Comparison of ENCODE assay signal across 8 mouse cellular contexts in genomic region chr9:110117779-110118139, GRCm38 (mm10). TPM values are rescaled to one million over a fixed set of nuclear protein-coding genes. Genes with fewer than 3 reads are reported as not detected.
A peak's percentile ranks its signal among the peaks of the same experiment; 100 is the strongest.
DNase-seq lines count a peak whose midpoint lies in the region; ATAC-seq and TF ChIP-seq lines count a peak whose summit lies in the region.

Dhx30 (minus strand) TSS chr9:110117830.

- peak within 1 kb of the TSS; percentile 75 for H3K4me3 ChIP-seq in lung, embryonic 14.5 days (ENCODE audit: low read depth, low read length)
- peak within 1 kb of the TSS; percentile 67 for H3K4me3 ChIP-seq in embryonic facial prominence, embryonic 11.5 days (ENCODE audit: low read depth, low read length)
- H3K4me3 ChIP-seq in heart, embryonic 13.5 days = peak within 1 kb of the TSS; percentile 93
- H3K4me3 ChIP-seq in midbrain, postnatal 0 days (ENCODE audit: low read depth, low read length) = peak within 1 kb of the TSS; percentile 95

- ATAC-seq in lung, embryonic 14.5 days (ENCODE audit: insufficient read depth) = peak; percentile 5; the same call in 1 of the 2 replicates
- peak; percentile 31 for ATAC-seq in embryonic facial prominence, embryonic 11.5 days (replicated peaks; ENCODE audit: insufficient number of reproducible peaks, low FRiP score, low TSS enrichment, low read depth)
- no peak for ATAC-seq in heart, embryonic 13.5 days (ENCODE audit: extremely low read depth, insufficient number of reproducible peaks, low FRiP score, low TSS enrichment)
- peak; percentile 44 for ATAC-seq in midbrain, postnatal 0 days (ENCODE audit: low FRiP score)

- peaks cover 16% of the 10 kb centered on the region for H3K36me3 ChIP-seq in lung, embryonic 14.5 days (ENCODE audit: insufficient read depth)
- no peaks in the 10 kb centered on the region for H3K36me3 ChIP-seq in embryonic facial prominence, embryonic 11.5 days (replicated peaks; ENCODE audit: control insufficient read depth, insufficient read depth, low read depth, low read length)
- H3K36me3 ChIP-seq in heart, embryonic 13.5 days = peaks cover 24% of the 10 kb centered on the region
- H3K36me3 ChIP-seq in midbrain, postnatal 0 days (ENCODE audit: insufficient read depth, low read length) = peaks cover 8% of the 10 kb centered on the region

- DNase-seq in lung, embryonic 14.5 days = no peak
- DNase-seq in lung, adult 18-20 months = no peak
- peak; percentile 44 for DNase-seq in embryonic facial prominence, embryonic 11.5 days (ENCODE audit: low spot score)
- no peak for DNase-seq in left cerebral cortex, adult 8-10 months (ENCODE audit: low spot score in 2 of 2)
- peak; percentile 24 for DNase-seq in midbrain, postnatal 0 days (ENCODE audit: low spot score)
- no peak for DNase-seq in yolk sac, embryonic 10.5 days (ENCODE audit: low spot score)
- no peak for DNase-seq in frontal cortex, postnatal 14 days (ENCODE audit: low spot score in 2 of 2)

- peak within 1 kb of the TSS; percentile 88 for H3K9ac ChIP-seq in lung, embryonic 14.5 days
- peak within 1 kb of the TSS; percentile 91 for H3K9ac ChIP-seq in embryonic facial prominence, embryonic 11.5 days (replicated peaks; ENCODE audit: low read length)
- peak within 1 kb of the TSS; percentile 95 for H3K9ac ChIP-seq in heart, embryonic 13.5 days
- peak within 1 kb of the TSS; percentile 99 for H3K9ac ChIP-seq in midbrain, postnatal 0 days (replicated peaks; ENCODE audit: low read length, poor library complexity, severe bottlenecking)

- no peak for TF ChIP-seq CTCF in lung, embryonic 14.5 days (IDR thresholded peaks at IDR 0.05; ENCODE audit: low read depth)
- TF ChIP-seq CTCF in midbrain, postnatal 0 days (IDR thresholded peaks at IDR 0.05) = no peak

- no peaks in the 10 kb centered on the region for H3K4me1 ChIP-seq in lung, embryonic 14.5 days (ENCODE audit: insufficient read depth)
- H3K4me1 ChIP-seq in embryonic facial prominence, embryonic 11.5 days (ENCODE audit: control insufficient read depth, insufficient read depth, low read length) = peaks cover 3% of the 10 kb centered on the region; the same call in 1 of the 2 replicates
- peaks cover 20% of the 10 kb centered on the region for H3K4me1 ChIP-seq in heart, embryonic 13.5 days
- H3K4me1 ChIP-seq in midbrain, postnatal 0 days (ENCODE audit: insufficient read depth, low read length) = peaks cover 6% of the 10 kb centered on the region

- no peaks in the 10 kb centered on the region for H3K9me3 ChIP-seq in lung, embryonic 14.5 days (ENCODE audit: low read depth, low read length)
- H3K9me3 ChIP-seq in embryonic facial prominence, embryonic 11.5 days (replicated peaks; ENCODE audit: control insufficient read depth, low read length) = no peaks in the 10 kb centered on the region
- H3K9me3 ChIP-seq in heart, embryonic 13.5 days = no peaks in the 10 kb centered on the region
- no peaks in the 10 kb centered on the region for H3K9me3 ChIP-seq in midbrain, postnatal 0 days (ENCODE audit: low read length)

- H3K4me2 ChIP-seq in lung, embryonic 14.5 days = peak within 1 kb of the TSS; percentile 85
- H3K4me2 ChIP-seq in embryonic facial prominence, embryonic 11.5 days (ENCODE audit: low read depth, low read length) = peak within 1 kb of the TSS; percentile 73
- H3K4me2 ChIP-seq in heart, embryonic 13.5 days = peak within 1 kb of the TSS; percentile 89
- H3K4me2 ChIP-seq in midbrain, postnatal 0 days (ENCODE audit: low read depth, low read length, poor library complexity, severe bottlenecking) = peak within 1 kb of the TSS; percentile 67

- peak within 1 kb of the TSS; percentile 94 for H3K27ac ChIP-seq in lung, embryonic 14.5 days (ENCODE audit: low read depth)
- peak within 1 kb of the TSS; percentile 94 for H3K27ac ChIP-seq in embryonic facial prominence, embryonic 11.5 days (replicated peaks; ENCODE audit: low read depth, low read length)
- peak within 1 kb of the TSS; percentile 98 for H3K27ac ChIP-seq in heart, embryonic 13.5 days (replicated peaks)
- H3K27ac ChIP-seq in midbrain, postnatal 0 days (ENCODE audit: low read depth, low read length) = peak within 1 kb of the TSS; percentile 98

- WGBS in lung, embryonic 14.5 days = under 1% methylated on average over 17 of the region's 17 CpGs
- WGBS in embryonic facial prominence, embryonic 11.5 days = 1% methylated on average over 17 of the region's 17 CpGs
- under 1% methylated on average over 17 of the region's 17 CpGs for WGBS in heart, embryonic 13.5 days
- WGBS in midbrain, postnatal 0 days = under 1% methylated on average over 17 of the region's 17 CpGs

- H3K27me3 ChIP-seq in lung, embryonic 14.5 days (ENCODE audit: insufficient read depth, low read length) = no peaks in the 10 kb centered on the region
- no peaks in the 10 kb centered on the region for H3K27me3 ChIP-seq in embryonic facial prominence, embryonic 11.5 days (ENCODE audit: control insufficient read depth, insufficient read depth, low read length)
- no peaks in the 10 kb centered on the region for H3K27me3 ChIP-seq in heart, embryonic 13.5 days (replicated peaks)
- no peaks in the 10 kb centered on the region for H3K27me3 ChIP-seq in midbrain, postnatal 0 days (ENCODE audit: insufficient read depth, low read length)

RNA-seq across cellular contexts. Expression of gene Dhx30, which starts in this region (rescaled TPM):
- 124 and 137 TPM in 2 replicates for polyA plus RNA-seq in lung, embryonic 14.5 days (2014; fragmentation: Nextera tagmentation; extraction: Ambion mirVana)
- polyA plus RNA-seq in embryonic facial prominence, embryonic 11.5 days (2014; fragmentation: Nextera tagmentation; extraction: Ambion mirVana) = 161 and 171 TPM in 2 replicates
- 98.0 and 98.2 TPM in 2 replicates for polyA plus RNA-seq in heart, embryonic 13.5 days (2015; fragmentation: Nextera tagmentation; extraction: Ambion mirVana)
- 100 to 1,000 TPM; 158 to 171 (median 165) TPM for total RNA-seq in left cerebral cortex, adult 8-10 months (2022)
- 136 and 145 TPM in 2 replicates for total RNA-seq in midbrain, postnatal 0 days (2014; rRNA removed)
- 129 and 130 TPM in 2 replicates for polyA plus RNA-seq in midbrain, postnatal 0 days (2015; fragmentation: Nextera tagmentation; extraction: Ambion mirVana)

Comparison
In these comparisons a context has a peak if more than half of its experiments do, and no peak if none do; other contexts are left out.
1. DNase-seq: peak in embryonic facial prominence, embryonic 11.5 days (single experiment) and midbrain, postnatal 0 days (single experiment); none in lung, embryonic 14.5 days (single experiment), lung, adult 18-20 months (0 of 2), left cerebral cortex, adult 8-10 months (0 of 2), yolk sac, embryonic 10.5 days (single experiment) and frontal cortex, postnatal 14 days (0 of 2).
2. Peak in every context shown above with its lines, with median percentiles within 50 percentile points of each other: H3K27ac ChIP-seq, H3K4me2 ChIP-seq, H3K4me3 ChIP-seq and H3K9ac ChIP-seq.